Mouse (Mus musculus) limb, embryonic 14.5 days (tissue): ENCODE data around the gene Psd. TPM values are rescaled to one million over a fixed set of nuclear protein-coding genes. Genes with fewer than 3 reads are reported as not detected.
A peak's percentile ranks its signal among the peaks of the same experiment; 100 is the strongest.

Experiments used
- ATAC-seq: fragments of 200-750 bp; cut with Nextera tagmentation; 2 replicates; pipeline ENCODE4 v1.8.0; 2017; ENCODE audit warnings: low read depth, moderate number of reproducible peaks, moderate TSS enrichment; ENCODE audit not compliant: low FRiP score
- DNase-seq: peaks from one replicate; pipeline ENCODE4 v3.0.0-alpha.2; 2015; ENCODE audit warnings: low spot score
- H3K27ac ChIP-seq: fragments of 300-500 bp; sonication (generic); replicated peaks from 2 replicates; pipeline ENCODE4 v1.5.1; 2014; ENCODE audit warnings: low read depth, mild to moderate bottlenecking, low read length, moderate library complexity, mixed read lengths
- H3K27me3 ChIP-seq: fragments of 300-500 bp; sonication (generic); 2 replicates; pipeline ENCODE4 v1.6.1; 2014; ENCODE audit warnings: low read length, mixed read lengths; ENCODE audit not compliant: control insufficient read depth, insufficient read depth
- H3K36me3 ChIP-seq: fragments of 300-500 bp; sonication (generic); 2 replicates; pipeline ENCODE4 v1.6.1; 2014; ENCODE audit warnings: mild to moderate bottlenecking, low read length, moderate library complexity, mixed read lengths; ENCODE audit not compliant: control insufficient read depth, insufficient read depth
- H3K4me1 ChIP-seq: fragments of 300-500 bp; sonication (generic); 2 replicates; pipeline ENCODE4 v1.6.1; 2014; ENCODE audit warnings: antibody characterized with exemption, low read length, mixed read lengths; ENCODE audit not compliant: control insufficient read depth, insufficient read depth
- H3K4me2 ChIP-seq: fragments of 300-500 bp; sonication (generic); replicated peaks from 2 replicates; pipeline ENCODE4 v1.6.1; 2014; ENCODE audit warnings: low read depth, mild to moderate bottlenecking, low read length, moderate library complexity; ENCODE audit not compliant: severe bottlenecking
- H3K4me3 ChIP-seq: fragments of 300-500 bp; sonication (generic); replicated peaks from 2 replicates; pipeline ENCODE4 v1.5.1; 2014; ENCODE audit warnings: low read length
- H3K9ac ChIP-seq: fragments of 300-500 bp; sonication (generic); 2 replicates; pipeline ENCODE4 v1.6.1; 2014; ENCODE audit warnings: mild to moderate bottlenecking, low read depth, low read length, moderate library complexity; ENCODE audit not compliant: severe bottlenecking
- H3K9me3 ChIP-seq: fragments of 300-500 bp; sonication (generic); 2 replicates; pipeline ENCODE4 v1.6.1; 2016; ENCODE audit warnings: low read length; ENCODE audit not compliant: control insufficient read depth
- POLR2A ChIP-seq: fragments of 200-500 bp; IDR thresholded peaks from 2 replicates; pipeline ENCODE4 v1.8.0; 2012; ENCODE audit warnings: inconsistent platforms, mild to moderate bottlenecking, moderate library complexity, borderline replicate concordance; ENCODE audit not compliant: insufficient read depth, insufficient read length; ENCODE audit errors: extremely low read depth
- WGBS: fragments of 180-500 bp; shearing (Covaris S2); extraction: QIAGEN DNeasy Blood & Tissue Kit; methylation state at CpG from one replicate; pipeline ENCODE4 v1.1.7; 2014; 5-methylcytosine and 5-hydroxymethylcytosine counted together
- polyA plus RNA-seq, 2 experiments: library from polyadenylated mRNA; depleted of rRNA in 1 of 2; stranded (reverse) in 1 of 2; unstranded in 1 of 2; fragments of >200 nt; fragmentation: Nextera tagmentation in 1 of 2; extraction: Ambion mirVana in 1 of 2; gene quantifications; 2 replicates each; pipeline versions ENCODE4 v1.2.1 to v1.2.3; 2012 to 2014

Gene Psd
- polyA plus RNA-seq, 2 experiments: 5.5 to 7.8 TPM

DNA sequence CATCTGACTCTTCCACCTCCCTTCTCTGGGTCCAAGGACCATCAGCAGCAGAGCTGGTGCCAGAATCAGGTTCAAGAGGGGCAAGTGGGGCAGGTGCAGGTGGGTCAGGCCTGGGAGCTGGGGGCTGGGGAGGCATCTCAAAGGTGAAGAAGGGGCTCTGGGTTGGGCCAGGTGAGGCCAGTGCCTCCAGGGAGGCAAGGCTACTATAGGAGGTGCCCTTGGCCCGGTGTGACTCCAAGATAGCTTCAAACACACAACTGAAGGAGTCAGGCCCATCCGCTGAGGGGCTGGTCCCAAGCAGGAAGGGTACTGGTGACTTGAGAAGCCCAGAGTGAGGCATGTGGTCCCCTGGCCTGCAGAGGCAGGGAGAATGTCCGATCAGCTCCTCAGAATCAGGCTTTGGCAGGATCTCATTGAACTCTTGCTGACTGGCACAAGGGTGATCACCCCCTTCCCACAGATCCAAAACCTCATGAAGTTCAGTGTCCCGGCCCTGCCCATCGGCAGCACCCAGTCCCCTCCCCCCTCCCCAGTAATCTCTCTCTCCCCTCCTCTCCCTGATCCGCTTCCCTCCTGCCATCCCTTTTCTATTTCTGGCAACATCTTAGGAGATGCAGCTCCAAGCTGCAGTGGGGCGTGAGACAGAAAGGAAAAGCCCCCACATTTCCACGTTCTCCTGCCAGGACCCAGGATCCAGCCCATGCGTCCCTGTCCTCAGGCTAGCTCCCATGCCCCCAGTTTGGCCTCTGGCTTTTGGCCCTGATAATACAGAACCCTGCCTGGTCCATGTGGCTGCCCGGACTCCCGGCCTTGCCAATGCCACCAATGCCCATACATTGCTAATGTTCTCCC, 4.6 kb downstream of the Psd start:
- Histone ChIP-seq H3K4me1 (peaks cover 5% of the 10 kb centered on the region), H3K27me3 (peaks cover 88% of the 10 kb centered on the region), H3K4me2 (no peak overlapping the region), H3K9me3 (no peaks in the 10 kb centered on the region), H3K36me3 (no peaks in the 10 kb centered on the region), H3K9ac (no peak overlapping the region), H3K4me3 (no peak overlapping the region), H3K27ac (no peak overlapping the region)
- ATAC-seq (no peak), DNase-seq (no peak)
- 54% methylated on average over 10 of the region's 11 CpGs for WGBS
- no peak for TF ChIP-seq POLR2A

DNA sequence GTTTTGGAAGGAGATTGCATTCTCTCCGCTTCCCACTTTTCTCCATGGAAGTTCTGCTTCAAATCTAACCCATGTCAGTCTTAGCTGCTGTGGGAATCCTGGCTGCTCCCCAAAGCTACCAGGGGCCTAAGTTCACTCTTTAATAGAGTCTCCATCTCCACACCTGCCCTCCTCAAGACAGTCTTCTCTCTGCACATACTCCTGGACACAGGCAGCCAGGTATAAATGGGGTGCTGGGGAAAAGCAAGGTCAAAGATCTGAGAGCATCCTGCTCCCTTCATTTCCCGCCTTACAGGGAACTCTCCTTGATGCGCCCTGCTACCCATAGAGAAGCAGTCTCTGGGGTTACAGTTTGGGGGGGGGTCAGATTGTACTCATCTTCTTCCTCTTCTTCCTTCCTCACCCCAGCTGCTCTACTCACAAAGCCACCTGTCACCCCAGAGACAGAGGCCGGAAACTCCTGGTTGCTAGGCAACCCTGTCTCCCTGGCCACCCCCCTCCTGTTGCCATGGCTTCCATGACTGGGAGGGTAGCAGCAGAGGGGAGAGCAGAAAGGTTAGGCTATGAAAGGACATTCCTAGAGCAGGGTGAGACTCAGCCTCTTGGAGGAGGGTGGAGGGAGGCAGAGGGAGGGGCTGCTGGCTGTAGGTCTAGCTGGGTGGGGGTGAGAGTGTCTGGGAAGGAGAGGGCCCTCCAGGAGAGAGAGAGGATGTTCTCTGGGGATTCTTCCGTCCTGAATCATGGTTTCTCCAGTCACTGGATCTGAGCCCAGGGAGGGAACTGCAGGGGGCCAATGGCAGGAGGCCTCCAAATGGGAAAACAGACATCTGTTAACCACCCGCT, 5.6 kb downstream of the Psd start:
- WGBS: 17% methylated on average over 6 of the region's 6 CpGs
- Histone ChIP-seq H3K4me1 (peaks cover 7% of the 10 kb centered on the region), H3K4me2 (no peak overlapping the region), H3K4me3 (no peak overlapping the region), H3K9me3 (no peaks in the 10 kb centered on the region), H3K9ac (no peak overlapping the region), H3K27me3 (peaks cover 88% of the 10 kb centered on the region), H3K36me3 (no peaks in the 10 kb centered on the region), H3K27ac (no peak overlapping the region)
- no peak for TF ChIP-seq POLR2A
- no peak for ATAC-seq
- peak; percentile 42 for DNase-seq

GRCm38 (mm10) chr19:46320076-46320785, 6.7 kb downstream of the Psd start:
- WGBS: 81% methylated on average over 8 of the region's 8 CpGs
- no peak overlapping the region for H3K4me2 ChIP-seq
- TF ChIP-seq POLR2A: no peak
- peaks cover 89% of the 10 kb centered on the region for H3K27me3 ChIP-seq
- no peaks in the 10 kb centered on the region for H3K36me3 ChIP-seq
- peaks cover 7% of the 10 kb centered on the region for H3K4me1 ChIP-seq
- H3K9ac ChIP-seq: no peak overlapping the region
- H3K27ac ChIP-seq: no peak overlapping the region
- H3K4me3 ChIP-seq: no peak overlapping the region
- H3K9me3 ChIP-seq: no peaks in the 10 kb centered on the region
- DNase-seq (no peak), ATAC-seq (no peak)

DNA sequence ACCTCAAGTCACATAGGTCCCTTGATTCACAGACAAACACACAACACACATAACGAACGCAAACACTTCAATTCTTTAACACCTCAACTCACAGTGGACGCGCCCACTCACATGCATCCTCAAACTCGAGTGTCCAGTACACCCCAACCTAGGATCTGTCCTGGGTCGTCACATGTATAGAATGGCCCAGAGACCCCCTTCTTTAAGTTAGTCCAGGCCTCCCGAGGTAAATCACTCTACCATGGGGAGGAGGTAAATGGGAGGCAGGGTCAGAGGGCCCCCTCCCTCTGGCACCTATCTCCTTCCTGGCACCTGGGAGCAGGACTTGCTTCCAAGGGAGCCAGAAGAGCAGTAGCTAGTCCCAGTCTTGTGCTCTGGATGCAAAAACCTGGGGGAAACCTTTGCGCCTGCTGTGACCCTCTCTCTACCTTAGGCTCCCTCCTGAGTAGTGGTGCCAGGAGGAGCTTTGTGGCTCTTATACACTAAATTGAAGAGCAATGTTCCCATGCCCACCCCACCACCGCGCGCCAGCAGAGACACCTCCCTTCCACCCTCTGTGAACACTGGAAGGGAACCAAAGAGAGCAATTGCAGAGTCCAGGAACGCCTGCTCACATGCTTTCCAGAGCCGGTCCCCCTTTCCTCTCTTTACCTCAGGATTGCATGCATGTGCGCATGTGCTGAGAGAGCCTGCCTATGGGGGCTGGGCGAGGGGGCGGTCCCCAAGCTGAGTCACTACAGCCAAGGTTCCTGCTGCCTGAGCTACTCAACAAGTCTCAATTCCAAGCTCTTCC, 8.2 kb downstream of the Psd start:
- H3K4me3 ChIP-seq: peak overlapping the region; percentile 43; the same call in 1 of the 2 replicates
- H3K4me2 ChIP-seq: peak overlapping the region; percentile 70
- DNase-seq (peak; percentile 69), ATAC-seq (peak; percentile 51; the same call in 1 of the 2 replicates)
- peaks cover 90% of the 10 kb centered on the region for H3K27me3 ChIP-seq
- H3K9me3 ChIP-seq: no peaks in the 10 kb centered on the region
- TF ChIP-seq POLR2A: no peak
- no peaks in the 10 kb centered on the region for H3K36me3 ChIP-seq
- H3K4me1 ChIP-seq: peaks cover 7% of the 10 kb centered on the region
- H3K9ac ChIP-seq: no peak overlapping the region
- WGBS: 15% methylated on average over 15 of the region's 16 CpGs
- H3K27ac ChIP-seq: no peak overlapping the region
